Mouse (Mus musculus): ENCODE measurements around the gene Bax. TPM values are rescaled to one million over a fixed set of nuclear protein-coding genes. Genes with fewer than 3 reads are reported as not detected.
"Not testable (repeated sequence)": the region's sequence is repeated elsewhere in the genome, so short reads cannot be mapped to it uniquely, and the experiment has no call there.

Bax gene
- total and polyA plus RNA-seq, 3 experiments: 195 to 273 (median 233) TPM

DNA sequence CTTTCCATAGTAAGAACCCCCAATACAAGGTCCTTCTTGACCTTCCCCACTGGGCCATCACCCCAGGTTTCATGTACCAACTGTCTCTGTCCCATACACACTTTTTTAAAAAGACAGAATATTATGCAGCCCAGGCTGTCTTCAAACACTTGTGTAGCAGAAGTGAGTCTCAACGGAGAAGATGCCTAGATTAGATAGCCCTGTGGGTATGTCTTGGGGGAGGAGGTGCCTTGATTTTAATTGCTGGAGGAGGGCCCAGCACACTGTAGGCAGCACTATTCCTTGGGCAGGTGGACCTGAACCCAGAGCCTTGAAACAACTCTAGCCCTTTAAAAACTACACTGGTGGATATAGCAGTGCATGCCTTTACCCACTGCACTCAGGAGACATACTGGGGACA lies 15.5 kb upstream of the Bax start:
- Histone ChIP-seq H3K79me2 (replicated peaks; ENCODE audit: control insufficient read depth, extremely low read depth, insufficient read depth, poor library complexity, severe bottlenecking) (no peaks in the 10 kb centered on the region), H3K27ac (ENCODE audit: insufficient read depth, low read depth) (no peak overlapping the region), H3K36me3 (replicated peaks in 1 of 2; ENCODE audit: control insufficient read depth in 1 of 2, insufficient read depth in 1 of 2, low read length in 1 of 2) (peaks cover 15 to 59% of the 10 kb centered on the region in 2 experiments), H3K9ac (ENCODE audit: insufficient read depth, low read depth) (no peak overlapping the region), H3K4me1 (ENCODE audit: control insufficient read depth in 1 of 2, insufficient read depth in 2 of 2) (peaks cover 0 to 2% of the 10 kb centered on the region in 2 experiments; a peak in 1 of 4 replicates), H3K4me2 (ENCODE audit: insufficient read depth, low read depth, poor library complexity, severe bottlenecking) (no peak overlapping the region), H3K27me3 (replicated peaks) (no peaks in the 10 kb centered on the region), H3K4me3 (replicated peaks in 1 of 3; ENCODE audit: low read depth in 2 of 3, low read length in 2 of 3, poor library complexity in 1 of 3) (no peak overlapping the region), H3K9me3 (replicated peaks; ENCODE audit: low read length) (no peaks in the 10 kb centered on the region)
- no peak for DNase-seq (ENCODE audit: extremely low read depth)
- TF ChIP-seq TBP (conservative IDR thresholded peaks at IDR 0.05; ENCODE audit: low read depth, low read length) (no peak), SMC3 (IDR thresholded peaks at IDR 0.05; ENCODE audit: low read depth, low read length) (no peak), IRF4 (IDR thresholded peaks at IDR 0.05; ENCODE audit: low read depth, low read length) (no peak), BHLHE40 (IDR thresholded peaks at IDR 0.05; ENCODE audit: low read depth, low read length) (no peak), CHD2 (IDR thresholded peaks at IDR 0.05; ENCODE audit: low read length) (no peak), EP300 (IDR thresholded peaks at IDR 0.05; ENCODE audit: low read length) (no peak), NRF1 (IDR thresholded peaks at IDR 0.05; ENCODE audit: low read depth, low read length) (no peak), JUND (conservative IDR thresholded peaks at IDR 0.05; ENCODE audit: low read depth, low read length) (no peak), SIN3A (IDR thresholded peaks at IDR 0.05; ENCODE audit: low read length) (no peak), JUN (IDR thresholded peaks at IDR 0.05; ENCODE audit: insufficient read depth, low read depth, low read length) (no peak)
- in situ Hi-C loops (cut with MboI; ENCODE audit: low pct_ligation_motif_present, low pct_unique_long_range_greater_than_20kb, low sequenced_read_pairs): no loop called here
- dilution Hi-C loops (cut with MboI; ENCODE audit: extremely low pct_ligation_motif_present, extremely low pct_unique_long_range_greater_than_20kb, low sequenced_read_pairs): no loop called here

DNA sequence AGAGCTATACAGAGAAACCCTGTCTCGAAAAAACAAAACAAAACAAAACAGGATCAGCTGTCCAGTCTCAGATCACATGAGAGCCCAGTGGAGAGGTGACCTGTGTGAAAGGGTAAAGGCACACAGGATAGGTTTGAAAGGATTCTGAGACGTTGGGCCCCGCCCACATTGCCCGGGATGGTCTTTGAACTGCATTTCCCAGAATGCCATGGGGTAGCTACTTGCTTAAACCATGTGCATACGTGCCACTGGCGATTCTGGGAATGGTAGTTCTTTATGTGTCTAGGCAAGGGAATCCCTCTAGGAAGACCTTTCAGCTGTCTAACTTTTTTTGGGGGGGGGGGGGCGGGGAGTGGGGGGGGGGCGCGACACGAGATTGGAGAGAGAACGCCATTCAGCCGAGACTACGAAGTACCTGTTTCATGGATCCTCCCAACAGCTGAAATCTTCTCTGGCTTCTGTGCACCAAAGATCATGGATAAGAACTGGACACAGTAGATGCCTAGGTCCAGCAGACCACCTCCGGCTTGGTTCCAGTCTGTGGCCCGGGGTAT lies 14.8 kb upstream of the Bax start, which contains the start of gene Tulp2:
Gene Tulp2 (plus strand): TSS at position 504 of the 554 bp plus-strand sequence.
- no peak within 1 kb of the TSS for H3K27ac ChIP-seq (ENCODE audit: insufficient read depth, low read depth)
- H3K36me3 ChIP-seq (replicated peaks in 1 of 2; ENCODE audit: control insufficient read depth in 1 of 2, insufficient read depth in 1 of 2, low read length in 1 of 2): peaks cover 13 to 62% of the 10 kb centered on the region in 2 experiments
- no peak within 1 kb of the TSS for H3K4me2 ChIP-seq (ENCODE audit: insufficient read depth, low read depth, poor library complexity, severe bottlenecking)
- no peak within 1 kb of the TSS for H3K9ac ChIP-seq (ENCODE audit: insufficient read depth, low read depth)
- in situ Hi-C loops (cut with MboI; ENCODE audit: low pct_ligation_motif_present, low pct_unique_long_range_greater_than_20kb, low sequenced_read_pairs): no loop called here
- dilution Hi-C loops (cut with MboI; ENCODE audit: extremely low pct_ligation_motif_present, extremely low pct_unique_long_range_greater_than_20kb, low sequenced_read_pairs): no loop called here
- no peak within 1 kb of the TSS for H3K4me3 ChIP-seq (replicated peaks in 1 of 3; ENCODE audit: low read depth in 2 of 3, low read length in 2 of 3, poor library complexity in 1 of 3)
- no peaks in the 10 kb centered on the region for H3K9me3 ChIP-seq (replicated peaks; ENCODE audit: low read length)
- no peaks in the 10 kb centered on the region for H3K27me3 ChIP-seq (replicated peaks)
- 0 out of 4 replicates have a peak, but pooled peaks cover 0 to 2% of the 10 kb centered on the region in 2 experiments for H3K4me1 ChIP-seq (ENCODE audit: control insufficient read depth in 1 of 2, insufficient read depth in 2 of 2)
- DNase-seq (ENCODE audit: extremely low read depth): peak; percentile 47
- H3K79me2 ChIP-seq (replicated peaks; ENCODE audit: control insufficient read depth, extremely low read depth, insufficient read depth, poor library complexity, severe bottlenecking): no peaks in the 10 kb centered on the region
- TF ChIP-seq HCFC1 (IDR thresholded peaks at IDR 0.05; ENCODE audit: low read depth, low read length) (peak; percentile 92), RCOR1 (conservative IDR thresholded peaks at IDR 0.05; ENCODE audit: low read depth, low read length) (no peak), ZKSCAN1 (IDR thresholded peaks at IDR 0.05; ENCODE audit: borderline replicate concordance, low read depth, low read length) (no peak), CHD2 (IDR thresholded peaks at IDR 0.05; ENCODE audit: low read length) (no peak), GABPA (IDR thresholded peaks at IDR 0.05; ENCODE audit: insufficient replicate concordance, low read depth, low read length) (peak; percentile 23; the same call in 1 of the 2 replicates), RAD21 (IDR thresholded peaks at IDR 0.05; ENCODE audit: low read depth, low read length) (no peak), KAT2A (IDR thresholded peaks at IDR 0.05; ENCODE audit: insufficient replicate concordance, low read length) (peak; percentile 73; the same call in 1 of the 2 replicates), BHLHE40 (IDR thresholded peaks at IDR 0.05; ENCODE audit: low read depth, low read length) (no peak), MXI1 (IDR thresholded peaks at IDR 0.05; ENCODE audit: low read depth, low read length) (no peak)

DNA sequence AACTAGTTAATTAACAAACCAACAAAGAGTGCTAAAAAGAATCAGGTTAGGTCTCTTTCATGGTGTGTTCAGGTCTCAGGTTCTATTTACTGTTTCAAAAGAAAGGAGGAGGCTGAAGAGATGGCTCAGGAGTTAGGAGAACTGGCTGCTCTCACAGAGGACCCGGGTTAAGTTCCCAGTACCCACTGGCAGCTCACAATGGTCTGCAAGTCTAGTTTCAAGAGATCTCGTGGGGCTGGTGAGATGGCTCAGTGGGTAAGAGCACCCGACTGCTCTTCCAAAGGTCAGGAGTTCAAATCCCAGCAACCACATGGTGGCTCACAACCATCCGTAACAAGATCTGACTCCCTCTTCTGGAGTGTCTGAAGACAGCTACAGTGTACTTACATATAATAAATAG lies 13.6 kb upstream of the Bax start:
- in situ Hi-C loops (cut with MboI; ENCODE audit: low pct_ligation_motif_present, low pct_unique_long_range_greater_than_20kb, low sequenced_read_pairs); H3K27me3 ChIP-seq (replicated peaks); DNase-seq (ENCODE audit: extremely low read depth); H3K9me3 ChIP-seq (replicated peaks; ENCODE audit: low read length); H3K27ac ChIP-seq (ENCODE audit: insufficient read depth, low read depth); H3K9ac ChIP-seq (ENCODE audit: insufficient read depth, low read depth); H3K4me1 ChIP-seq (ENCODE audit: control insufficient read depth in 1 of 2, insufficient read depth in 2 of 2); dilution Hi-C loops (cut with MboI; ENCODE audit: extremely low pct_ligation_motif_present, extremely low pct_unique_long_range_greater_than_20kb, low sequenced_read_pairs); H3K4me2 ChIP-seq (ENCODE audit: insufficient read depth, low read depth, poor library complexity, severe bottlenecking); H3K79me2 ChIP-seq (replicated peaks; ENCODE audit: control insufficient read depth, extremely low read depth, insufficient read depth, poor library complexity, severe bottlenecking); H3K4me3 ChIP-seq (replicated peaks in 1 of 3; ENCODE audit: low read depth in 2 of 3, low read length in 2 of 3, poor library complexity in 1 of 3): not testable (repeated sequence)
- H3K36me3 ChIP-seq (replicated peaks in 1 of 2; ENCODE audit: control insufficient read depth in 1 of 2, insufficient read depth in 1 of 2, low read length in 1 of 2): peaks cover 17 to 63% of the 10 kb centered on the region in 2 experiments
